Mouse (Mus musculus) layer of hippocampus, adult 11-12 months (tissue): ENCODE measurements around the gene Lbhd1.
"Not testable (repeated sequence)": the region's sequence is repeated elsewhere in the genome, so short reads cannot be mapped to it uniquely, and the experiment has no call there.

Source experiments
- DNase-seq: peaks from one replicate; pipeline ENCODE4 v3.0.0; 2022; ENCODE audit warnings: low spot score

The Lbhd1 gene

GRCm38 (mm10) chr19:8871267-8872186 lies 12.0 kb upstream of the Lbhd1 start, which contains the start of gene Ubxn1:
TSS of gene Ubxn1 (plus strand) at chr19:8871496.
- DNase-seq, result peak; percentile 97

GRCm38 (mm10) chr19:8872266-8872840 lies 11.2 kb upstream of the Lbhd1 start:
- no peak for DNase-seq

DNA sequence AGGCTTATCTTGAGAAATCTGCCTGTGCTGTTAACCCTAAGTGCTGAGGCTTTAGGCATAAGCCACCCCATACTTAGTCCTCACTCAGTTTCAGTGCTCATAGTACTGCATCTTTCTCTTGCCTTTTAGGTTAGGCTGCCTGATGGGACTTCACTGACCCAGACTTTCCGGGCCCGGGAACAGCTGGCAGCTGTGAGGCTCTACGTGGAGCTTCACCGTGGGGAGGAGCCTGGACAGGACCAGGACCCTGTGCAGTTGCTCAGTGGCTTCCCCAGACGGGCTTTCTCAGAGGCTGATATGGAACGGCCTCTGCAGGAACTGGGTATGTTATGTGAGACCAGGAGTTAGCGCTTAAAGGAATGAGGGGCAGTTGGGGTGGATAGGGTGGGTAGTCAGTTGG lies 8.5 kb upstream of the Lbhd1 start:
- no peak for DNase-seq

DNA sequence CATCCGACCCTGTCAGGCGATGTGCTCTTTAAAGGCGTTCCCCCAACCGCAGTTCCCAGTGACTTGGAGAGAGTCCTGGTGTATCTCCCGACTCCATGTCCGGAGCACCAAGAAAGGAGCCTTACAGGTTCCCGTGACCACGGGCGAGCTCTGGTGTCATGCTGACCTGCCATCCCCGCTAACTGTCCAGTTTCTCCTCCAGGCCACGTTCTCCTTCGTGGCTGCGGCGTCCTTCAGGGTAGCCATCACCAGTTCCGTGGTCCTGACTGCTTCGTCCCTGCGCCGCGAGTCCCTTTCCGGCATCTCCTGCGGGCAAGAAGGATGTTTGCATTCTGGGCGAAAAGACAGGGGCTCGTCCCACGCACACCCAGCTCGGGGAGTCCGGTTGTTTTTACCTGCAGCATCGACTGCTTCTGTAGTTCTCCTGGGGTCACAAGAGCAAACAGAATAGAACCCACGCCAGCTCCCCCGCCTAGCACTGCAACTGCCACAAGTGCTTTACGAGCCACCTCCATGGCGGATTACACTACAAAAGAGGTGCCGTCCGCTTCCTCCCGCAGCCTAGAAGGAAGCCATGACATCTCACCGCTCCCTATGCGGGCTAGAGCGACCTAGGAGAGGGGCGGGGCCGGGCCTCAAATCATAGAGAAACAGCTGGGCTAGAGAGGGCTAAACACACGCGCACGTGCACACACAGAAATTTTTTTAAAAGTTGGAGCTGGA lies 3.1 kb upstream of the Lbhd1 start, which contains the start of gene Uqcc3:
Gene Uqcc3, minus strand, starts transcription at position 613 of the 723 bp plus-strand sequence.
- DNase-seq, result peak; percentile 89

DNA sequence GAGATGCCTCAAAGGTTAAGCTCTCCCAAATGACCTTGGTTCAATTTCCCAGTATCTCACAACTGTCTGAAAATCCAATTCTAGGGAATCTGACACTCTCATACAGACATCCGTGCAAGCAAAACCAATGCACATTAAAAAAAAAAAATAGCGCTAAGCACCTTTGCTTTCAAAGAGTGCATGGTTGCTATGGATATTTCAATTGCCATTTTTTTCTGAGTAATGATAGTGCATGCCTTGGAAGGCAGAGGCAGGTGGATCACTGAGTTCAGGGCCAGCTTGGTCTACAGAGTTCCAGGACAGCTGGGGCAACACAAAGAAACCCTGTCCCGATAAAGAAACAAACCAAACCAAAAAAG lies 2.5 kb upstream of the Lbhd1 start:
- no peak for DNase-seq

GRCm38 (mm10) chr19:8886916-8887584 lies 3.5 kb downstream of the Lbhd1 start:
- no peak for DNase-seq

GRCm38 (mm10) chr19:8887585-8888463 lies 4.3 kb downstream of the Lbhd1 start:
- no peak for DNase-seq

DNA sequence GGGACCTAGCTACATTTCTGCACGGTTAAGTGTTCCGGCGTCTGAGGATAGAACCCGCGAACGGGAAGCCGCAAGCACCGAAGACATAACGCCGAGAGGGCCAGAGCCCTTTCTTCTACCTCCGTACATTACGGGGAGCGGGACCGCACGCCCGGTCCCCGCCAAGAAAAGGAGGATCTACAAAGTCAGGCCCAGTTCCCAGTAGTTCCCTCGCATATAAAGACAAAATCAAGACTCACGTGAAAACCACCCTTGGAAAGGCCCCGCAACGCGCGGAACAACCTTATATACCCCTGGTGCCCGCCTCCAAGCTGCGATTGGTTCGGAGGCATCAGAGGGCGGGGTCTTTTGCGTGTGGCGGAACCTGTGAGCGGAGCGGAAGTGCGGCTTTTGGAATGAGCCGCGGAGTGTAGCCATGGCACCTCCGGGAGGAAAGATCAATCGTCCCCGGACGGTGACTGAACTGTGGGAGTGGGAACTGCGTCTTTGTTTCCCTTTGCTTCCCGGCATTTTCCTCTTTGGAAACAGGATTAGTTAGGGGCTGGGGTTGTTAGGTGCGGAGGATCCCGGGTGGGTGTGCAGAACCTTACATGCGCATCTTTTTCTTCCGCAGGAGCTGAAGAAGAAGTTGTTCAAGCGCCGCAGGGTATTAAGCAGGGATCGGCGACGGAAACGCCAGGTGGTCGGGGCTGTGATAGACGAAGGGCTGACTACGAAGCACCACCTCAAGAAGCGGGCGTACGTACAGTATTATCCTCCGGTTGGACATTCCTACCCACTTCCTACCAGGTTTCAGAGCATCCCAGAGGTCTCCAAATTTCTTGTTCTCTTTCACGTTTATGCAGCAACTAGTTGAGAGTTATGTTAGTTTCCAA lies 5.2 kb downstream of the Lbhd1 start, which contains the start of the genes 1810009A15Rik and Gm49416:
Gene 1810009A15Rik, plus strand, starts transcription at position 343 of the 875 bp plus-strand sequence.
Gene Gm49416, plus strand, starts transcription at position 416 of the 875 bp plus-strand sequence.
- peak; percentile 95 for DNase-seq

GRCm38 (mm10) chr19:8892829-8893766 lies 9.6 kb downstream of the Lbhd1 start, which contains the start of gene Ints5:
TSS of gene Ints5 (plus strand) at chr19:8893005.
- peak; percentile 84 for DNase-seq

DNA sequence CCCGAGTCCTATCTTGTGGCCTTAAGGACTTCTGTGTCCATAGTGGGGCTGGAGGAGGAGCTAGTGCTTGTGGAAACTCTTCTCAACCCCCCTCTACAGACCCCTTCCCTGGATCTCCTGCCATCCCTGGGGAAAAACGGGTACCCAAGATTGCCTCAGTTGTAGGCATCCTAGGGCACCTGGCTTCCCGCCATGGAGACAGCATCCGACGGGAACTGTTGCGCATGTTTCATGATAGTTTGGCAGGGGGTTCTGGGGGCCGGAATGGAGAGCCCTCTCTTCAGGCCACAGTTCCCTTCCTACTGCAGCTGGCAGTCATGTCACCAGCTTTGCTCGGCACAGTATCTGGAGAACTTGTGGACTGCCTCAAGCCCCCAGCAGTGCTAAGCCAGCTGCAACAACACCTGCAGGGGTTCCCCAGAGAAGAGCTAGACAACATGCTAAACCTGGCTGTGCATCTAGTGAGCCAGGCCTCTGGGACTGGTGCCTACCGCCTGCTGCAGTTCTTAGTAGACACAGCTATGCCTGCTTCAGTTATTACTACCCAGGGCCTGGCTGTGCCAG lies 11.9 kb downstream of the Lbhd1 start:
- no peak for DNase-seq

- DNase-seq, result not testable (repeated sequence)
These were observed 12.7 kb downstream of the Lbhd1 start for GRCm38 (mm10) chr19:8896231-8896630.

GRCm38 (mm10) chr19:8897211-8897864 lies 13.8 kb downstream of the Lbhd1 start:
- not testable (repeated sequence) for DNase-seq

DNA sequence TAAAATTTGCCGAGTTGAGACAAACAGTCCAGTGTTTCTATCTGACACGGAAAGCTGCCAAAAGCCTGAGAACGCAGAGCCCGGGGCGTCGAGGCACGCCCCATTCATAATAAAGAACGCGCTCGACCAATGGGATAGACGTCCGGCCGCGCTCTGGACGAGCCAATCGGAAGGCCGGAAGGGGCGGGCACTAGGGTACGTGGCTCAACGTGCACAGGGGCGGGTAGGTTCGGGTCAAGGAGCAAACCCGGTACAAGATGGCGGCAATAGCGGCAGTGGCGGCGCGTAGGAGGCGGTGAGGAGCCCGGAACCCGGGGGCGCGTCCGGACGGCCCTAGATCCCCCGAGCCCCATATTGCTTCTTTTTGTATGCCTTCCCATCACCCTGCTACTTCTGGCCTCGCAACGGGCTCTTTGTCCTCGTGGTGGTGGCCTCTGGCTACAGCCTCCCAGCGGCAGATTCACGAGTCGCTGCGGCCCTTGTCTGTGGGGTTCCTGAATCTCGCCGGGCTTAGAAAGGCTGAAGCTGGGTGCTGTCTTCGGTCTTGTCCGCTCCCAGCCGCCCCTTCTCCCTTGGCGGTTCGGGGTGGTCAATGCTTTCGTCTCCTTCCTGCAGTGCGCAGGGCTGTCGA lies 14.4 kb downstream of the Lbhd1 start, which contains the start of gene Ganab:
Gene Ganab, plus strand, starts transcription at position 207 of the 631 bp plus-strand sequence.
- DNase-seq, result peak; percentile 97

GRCm38 (mm10) chr19:8898576-8898975 lies 15.0 kb downstream of the Lbhd1 start:
- DNase-seq, result no peak

GRCm38 (mm10) chr19:8899079-8899478 lies 15.5 kb downstream of the Lbhd1 start:
- no peak for DNase-seq

DNA sequence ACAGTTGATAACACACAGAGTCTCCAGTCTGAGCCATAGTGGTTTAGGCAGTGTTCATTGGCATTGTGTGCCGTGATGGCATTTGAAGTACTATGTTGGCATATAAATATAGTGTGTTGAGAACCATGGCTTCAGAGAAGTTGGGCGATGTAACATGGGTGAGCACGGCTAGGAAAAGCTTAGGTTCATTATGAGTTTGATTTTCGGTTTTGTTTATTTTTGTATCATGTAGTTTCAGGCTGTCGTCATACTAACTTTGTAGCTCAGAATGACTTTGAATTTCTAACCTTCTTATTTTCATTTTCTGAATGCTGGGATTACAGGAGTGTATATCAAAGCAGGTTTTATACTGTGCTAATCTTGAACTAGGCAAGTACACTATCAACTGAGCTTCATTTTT lies 19.9 kb downstream of the Lbhd1 start:
- no peak for DNase-seq

GRCm38 (mm10) chr19:8908531-8908930 lies 25.0 kb downstream of the Lbhd1 start:
- no peak for DNase-seq
